Mouse (Mus musculus) hindbrain, postnatal 0 days (tissue): ENCODE measurements at regions not wholly inside any gene's neighbourhood (a gene's known extent, or its start where the extent isn't known, plus 50 kb on each side); places are given as distances from the start of the nearest gene placed in this dataset.
A peak's percentile ranks its signal among the peaks of the same experiment; 100 is the strongest.

ENCODE experiments used
- ATAC-seq: fragments of 200-750 bp; cut with Nextera tagmentation; 2 replicates; pipeline ENCODE4 v1.8.0; 2017; ENCODE audit warnings: mild to moderate bottlenecking, moderate TSS enrichment, moderate library complexity
- DNase-seq: peaks from one replicate; pipeline ENCODE4 v3.0.0-alpha.2; 2015; ENCODE audit warnings: low spot score
- H3K27ac ChIP-seq: fragments of 300-500 bp; sonication (generic); 2 replicates; pipeline ENCODE4 v1.5.1; 2014; ENCODE audit warnings: mild to moderate bottlenecking
- H3K27me3 ChIP-seq: fragments of 300-500 bp; sonication (generic); 2 replicates; pipeline ENCODE4 v1.6.1; 2014; ENCODE audit warnings: low read length, mixed read lengths; ENCODE audit not compliant: insufficient read depth
- H3K36me3 ChIP-seq: fragments of 300-500 bp; sonication (generic); 2 replicates; pipeline ENCODE4 v1.6.1; 2014; ENCODE audit warnings: low read length, mixed read lengths; ENCODE audit not compliant: insufficient read depth
- H3K4me1 ChIP-seq: fragments of 300-500 bp; sonication (generic); 2 replicates; pipeline ENCODE4 v1.6.1; 2014; ENCODE audit warnings: antibody characterized with exemption, low read length, mixed read lengths; ENCODE audit not compliant: insufficient read depth
- H3K4me2 ChIP-seq: fragments of 300-500 bp; sonication (generic); 2 replicates; pipeline ENCODE4 v1.6.1; 2014; ENCODE audit warnings: low read depth, mild to moderate bottlenecking, low read length, moderate library complexity, mixed read lengths
- H3K4me3 ChIP-seq: fragments of 300-500 bp; sonication (generic); 2 replicates; pipeline ENCODE4 v1.5.1; 2014; ENCODE audit warnings: low read length
- H3K9ac ChIP-seq: fragments of 300-500 bp; sonication (generic); replicated peaks from 2 replicates; pipeline ENCODE4 v1.6.1; 2014; ENCODE audit warnings: mild to moderate bottlenecking, low read length, moderate library complexity, mixed read lengths
- H3K9me3 ChIP-seq: fragments of 300-500 bp; sonication (generic); 2 replicates; pipeline ENCODE4 v1.6.1; 2016; ENCODE audit warnings: low read length, mixed read lengths
- CTCF ChIP-seq: IDR thresholded peaks from 2 replicates; pipeline ENCODE4 v1.5.1; 2016; ENCODE audit warnings: antibody characterized with exemption, control low read depth, low read depth
- WGBS: fragments of 180-500 bp; shearing (Covaris S2); extraction: QIAGEN DNeasy Blood & Tissue Kit; methylation state at CpG from one replicate; pipeline ENCODE4 v1.1.7; 2014; 5-methylcytosine and 5-hydroxymethylcytosine counted together

GRCm38 (mm10) chr9:43480826-43481591, 170.4 kb downstream of the Trim29 start:
- no peaks in the 10 kb centered on the region for H3K27me3 ChIP-seq
- no peak overlapping the region for H3K27ac ChIP-seq
- ATAC-seq (peak; percentile 62), DNase-seq (peak; percentile 76)
- H3K4me3 ChIP-seq = no peak overlapping the region
- no peak overlapping the region for H3K4me2 ChIP-seq
- 39% methylated on average over 3 of the region's 3 CpGs for WGBS
- H3K36me3 ChIP-seq = no peaks in the 10 kb centered on the region
- no peak overlapping the region for H3K9ac ChIP-seq
- TF ChIP-seq CTCF = no peak
- no peaks in the 10 kb centered on the region; the same call in 1 of the 2 replicates for H3K9me3 ChIP-seq
- 0 out of 2 replicates have a peak, but pooled peaks cover 2% of the 10 kb centered on the region for H3K4me1 ChIP-seq

DNA sequence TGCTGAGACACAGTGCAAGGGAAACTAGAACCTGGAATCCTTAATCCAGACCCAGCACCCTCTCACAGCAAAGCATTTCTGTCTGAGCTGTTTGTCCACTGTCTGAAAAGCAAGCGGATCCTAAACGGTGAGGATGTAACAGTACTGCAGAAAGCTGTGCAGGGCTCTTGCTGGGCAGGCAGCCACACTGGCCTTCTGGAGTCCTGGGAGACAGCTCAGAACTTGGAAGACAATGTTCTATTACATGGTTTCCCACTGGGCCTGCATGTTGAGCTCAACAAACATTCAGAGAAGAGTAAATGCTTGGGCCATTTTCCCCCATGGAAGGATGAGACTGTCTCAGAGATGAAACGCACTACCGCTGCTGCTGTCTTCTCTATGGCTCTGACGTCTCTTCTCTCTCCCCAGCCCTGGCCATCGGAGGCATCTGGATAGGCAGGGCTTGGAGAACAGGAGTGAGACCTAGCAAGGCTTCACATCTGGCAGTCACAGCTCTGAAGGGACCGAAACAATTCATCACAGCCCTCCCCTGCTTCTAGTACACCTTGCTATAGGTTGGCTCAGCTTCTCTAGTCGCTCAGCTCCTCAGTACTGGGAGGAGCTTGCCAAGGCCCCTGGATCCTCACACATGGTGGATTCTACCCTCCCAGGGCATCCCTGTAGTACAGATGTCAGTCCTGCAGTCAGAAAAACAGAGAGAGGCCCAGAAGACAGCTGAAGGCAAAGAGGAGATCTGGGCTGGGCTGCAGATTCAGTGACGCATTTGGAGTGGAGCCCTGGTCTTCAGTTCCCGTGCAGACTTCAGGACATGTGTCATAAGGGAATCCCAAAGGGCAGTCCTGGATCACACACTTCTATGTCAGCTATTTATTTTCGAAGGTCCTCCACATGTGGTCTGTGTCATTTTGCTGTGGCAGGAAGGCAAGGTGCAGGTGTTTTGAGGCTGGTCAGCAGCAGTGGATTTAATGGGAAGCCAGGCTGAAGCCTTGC, 171.7 kb downstream of the Trim29 start:
- 45% methylated on average over 11 of the region's 11 CpGs for WGBS

GRCm38 (mm10) chr9:43483195-43483594, 172.5 kb downstream of the Trim29 start:
- no peak for TF ChIP-seq CTCF
- Histone ChIP-seq H3K4me3 (no peak overlapping the region), H3K9me3 (no peaks in the 10 kb centered on the region; the same call in 1 of the 2 replicates), H3K36me3 (no peaks in the 10 kb centered on the region), H3K4me2 (no peak overlapping the region), H3K27ac (no peak overlapping the region), H3K9ac (no peak overlapping the region), H3K27me3 (no peaks in the 10 kb centered on the region), H3K4me1 (0 out of 2 replicates have a peak, but pooled peaks cover 2% of the 10 kb centered on the region)
- WGBS = 52% methylated on average over 2 of the region's 2 CpGs
- ATAC-seq = no peak
- DNase-seq = no peak

More for the DNA sequence above, 171.7 kb downstream of the Trim29 start:
- TF ChIP-seq CTCF = no peak
- no peaks in the 10 kb centered on the region; the same call in 1 of the 2 replicates for H3K9me3 ChIP-seq
- H3K4me3 ChIP-seq = no peak overlapping the region
- H3K27me3 ChIP-seq = no peaks in the 10 kb centered on the region
- peak; percentile 45 for DNase-seq
- no peak overlapping the region for H3K27ac ChIP-seq
- no peak overlapping the region for H3K4me2 ChIP-seq
- ATAC-seq = no peak
- H3K4me1 ChIP-seq = 0 out of 2 replicates have a peak, but pooled peaks cover 2% of the 10 kb centered on the region
- H3K9ac ChIP-seq = no peak overlapping the region
- H3K36me3 ChIP-seq = no peaks in the 10 kb centered on the region

DNA sequence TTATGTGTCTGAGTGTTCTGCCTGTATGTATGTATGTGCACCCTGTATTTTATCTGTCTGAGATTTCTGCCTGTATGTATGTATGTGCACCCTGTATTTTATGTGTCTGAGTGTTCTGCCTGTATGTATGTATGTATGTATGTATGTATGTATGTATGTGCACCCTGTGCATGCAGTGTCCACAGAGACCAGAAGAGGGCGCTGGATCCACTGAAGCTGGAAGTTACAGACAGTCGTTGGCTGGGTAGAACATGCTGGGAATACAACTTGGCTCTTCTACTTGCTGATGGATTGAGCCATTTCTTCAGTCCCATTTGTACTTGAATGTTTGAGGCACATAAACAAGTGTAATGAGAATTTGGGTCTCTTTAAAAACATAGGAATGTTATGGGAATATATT, 173.3 kb downstream of the Trim29 start:
- Histone ChIP-seq H3K9ac (no peak overlapping the region), H3K4me2 (no peak overlapping the region), H3K36me3 (no peaks in the 10 kb centered on the region), H3K27me3 (no peaks in the 10 kb centered on the region), H3K4me1 (0 out of 2 replicates have a peak, but pooled peaks cover 2% of the 10 kb centered on the region), H3K9me3 (no peaks in the 10 kb centered on the region; the same call in 1 of the 2 replicates), H3K27ac (no peak overlapping the region), H3K4me3 (no peak overlapping the region)
- DNase-seq = no peak
- 86% methylated on average over 2 of the region's 2 CpGs for WGBS
- ATAC-seq = no peak
- peak; percentile 33 for TF ChIP-seq CTCF

DNA sequence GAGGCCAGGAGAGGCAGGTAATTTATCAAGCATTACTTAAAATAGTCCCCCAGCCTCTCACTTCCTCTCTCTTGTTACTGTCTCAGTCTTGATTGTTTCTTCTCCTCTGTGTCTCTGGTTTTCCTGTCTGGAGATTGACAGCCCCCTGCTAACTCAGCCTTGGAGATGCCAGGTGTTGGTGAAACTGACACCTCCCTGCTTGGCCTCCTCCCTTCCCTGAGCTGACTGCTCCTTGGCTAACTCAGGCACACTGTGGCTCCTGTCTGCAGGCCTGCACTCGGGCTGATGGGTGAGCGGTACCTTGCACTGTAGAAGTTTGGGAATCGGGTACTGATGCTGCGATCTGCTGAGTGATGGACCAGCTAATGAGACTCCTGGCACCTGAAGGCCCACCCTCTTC, 176.1 kb downstream of the Trim29 start:
- H3K9me3 ChIP-seq = no peaks in the 10 kb centered on the region; the same call in 1 of the 2 replicates
- H3K36me3 ChIP-seq = no peaks in the 10 kb centered on the region
- 65% methylated on average over 4 of the region's 4 CpGs for WGBS
- ATAC-seq (no peak), DNase-seq (no peak)
- no peak overlapping the region for H3K4me2 ChIP-seq
- H3K27me3 ChIP-seq = no peaks in the 10 kb centered on the region
- no peak for TF ChIP-seq CTCF
- H3K4me1 ChIP-seq = no peaks in the 10 kb centered on the region
- H3K27ac ChIP-seq = no peak overlapping the region
- H3K4me3 ChIP-seq = no peak overlapping the region
- H3K9ac ChIP-seq = no peak overlapping the region

DNA sequence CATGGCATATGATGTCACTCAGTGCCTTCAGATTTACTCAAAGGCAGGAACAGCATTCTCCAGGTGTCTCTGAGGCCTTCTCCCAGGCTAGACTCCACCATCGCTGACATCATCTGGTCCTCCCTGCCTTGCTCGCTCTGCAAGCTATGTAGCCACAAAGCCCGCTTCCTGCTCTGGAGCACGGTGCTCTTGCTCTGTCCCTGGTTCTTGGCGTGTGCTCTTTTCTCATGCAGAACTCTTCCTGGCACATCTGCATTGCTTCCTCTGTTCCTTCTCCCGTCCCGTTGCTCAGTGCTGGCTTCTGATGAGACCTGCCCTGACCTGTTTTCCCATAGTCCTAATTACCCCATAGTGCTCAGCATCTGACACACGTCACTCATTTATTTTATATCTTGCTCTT, 178.6 kb downstream of the Trim29 start:
- no peaks in the 10 kb centered on the region for H3K27me3 ChIP-seq
- 65% methylated on average over 8 of the region's 8 CpGs for WGBS
- no peaks in the 10 kb centered on the region for H3K36me3 ChIP-seq
- TF ChIP-seq CTCF = no peak
- H3K4me1 ChIP-seq = no peaks in the 10 kb centered on the region
- H3K4me3 ChIP-seq = no peak overlapping the region
- ATAC-seq (no peak), DNase-seq (no peak)
- H3K9ac ChIP-seq = no peak overlapping the region
- H3K4me2 ChIP-seq = no peak overlapping the region
- H3K9me3 ChIP-seq = no peaks in the 10 kb centered on the region
- H3K27ac ChIP-seq = no peak overlapping the region
